Mouse (Mus musculus): ENCODE data around the gene Robo1. TPM values are rescaled to one million over a fixed set of nuclear protein-coding genes. Genes with fewer than 3 reads are reported as not detected.

Gene Robo1
- total and polyA plus RNA-seq, 3 experiments: 0.44 TPM; not detected in 2

- TF ChIP-seq TAL1 (conservative IDR thresholded peaks at IDR 0.05; ENCODE audit: low read depth, low read length) (no peak), GATA1 (IDR thresholded peaks at IDR 0.05; ENCODE audit: borderline replicate concordance, low read length) (no peak), GATA2 (IDR thresholded peaks at IDR 0.05; ENCODE audit: borderline replicate concordance, low read depth, low read length) (no peak), POLR2AphosphoS5 (IDR thresholded peaks at IDR 0.05; ENCODE audit: insufficient replicate concordance, low read depth, low read length) (no peak), CTCF (IDR thresholded peaks at IDR 0.05; ENCODE audit: low read depth, low read length) (no peak)
- peaks cover 14% of the 10 kb centered on the region for H3K9me3 ChIP-seq (replicated peaks)
- no peaks in the 10 kb centered on the region for H3K4me1 ChIP-seq (ENCODE audit: insufficient read depth, low read depth, low read length)
- no peaks in the 10 kb centered on the region for H3K27me3 ChIP-seq (ENCODE audit: insufficient read depth, low read length)
- ATAC-seq (ENCODE audit: extremely low read depth, insufficient number of reproducible peaks, low FRiP score, poor library complexity, severe bottlenecking) (no peak), DNase-seq (ENCODE audit: low spot score) (no peak)
- H3K4me3 ChIP-seq (ENCODE audit: low read depth, low read length): no peak overlapping the region
- no peaks in the 10 kb centered on the region for H3K36me3 ChIP-seq (replicated peaks)
These were observed 411.0 kb downstream of the Robo1 start for GRCm38 (mm10) chr16:72719063-72719462.

- Histone ChIP-seq H3K4me3 (ENCODE audit: low read depth, low read length) (no peak overlapping the region), H3K27me3 (ENCODE audit: insufficient read depth, low read length) (no peaks in the 10 kb centered on the region), H3K9me3 (replicated peaks) (peaks cover 14% of the 10 kb centered on the region), H3K36me3 (replicated peaks) (no peaks in the 10 kb centered on the region), H3K4me1 (ENCODE audit: insufficient read depth, low read depth, low read length) (no peaks in the 10 kb centered on the region)
- TF ChIP-seq CTCF (IDR thresholded peaks at IDR 0.05; ENCODE audit: low read depth, low read length) (no peak), TAL1 (conservative IDR thresholded peaks at IDR 0.05; ENCODE audit: low read depth, low read length) (no peak), GATA1 (IDR thresholded peaks at IDR 0.05; ENCODE audit: borderline replicate concordance, low read length) (no peak), POLR2AphosphoS5 (IDR thresholded peaks at IDR 0.05; ENCODE audit: insufficient replicate concordance, low read depth, low read length) (no peak), GATA2 (IDR thresholded peaks at IDR 0.05; ENCODE audit: borderline replicate concordance, low read depth, low read length) (no peak)
- no peak for ATAC-seq (ENCODE audit: extremely low read depth, insufficient number of reproducible peaks, low FRiP score, poor library complexity, severe bottlenecking)
- DNase-seq (ENCODE audit: low spot score): no peak
These were observed 412.9 kb downstream of the Robo1 start for GRCm38 (mm10) chr16:72720979-72721378.

- DNase-seq (ENCODE audit: low spot score): no peak
- Histone ChIP-seq H3K4me1 (ENCODE audit: insufficient read depth, low read depth, low read length) (no peaks in the 10 kb centered on the region), H3K36me3 (replicated peaks) (no peaks in the 10 kb centered on the region), H3K4me3 (ENCODE audit: low read depth, low read length) (no peak overlapping the region), H3K9me3 (replicated peaks) (peaks cover 14% of the 10 kb centered on the region), H3K27me3 (ENCODE audit: insufficient read depth, low read length) (no peaks in the 10 kb centered on the region)
- TF ChIP-seq POLR2AphosphoS5 (IDR thresholded peaks at IDR 0.05; ENCODE audit: insufficient replicate concordance, low read depth, low read length): no peak
- no peak for TF ChIP-seq GATA1 (IDR thresholded peaks at IDR 0.05; ENCODE audit: borderline replicate concordance, low read length)
- no peak for TF ChIP-seq GATA2 (IDR thresholded peaks at IDR 0.05; ENCODE audit: borderline replicate concordance, low read depth, low read length)
- TF ChIP-seq TAL1 (conservative IDR thresholded peaks at IDR 0.05; ENCODE audit: low read depth, low read length): no peak
- TF ChIP-seq CTCF (IDR thresholded peaks at IDR 0.05; ENCODE audit: low read depth, low read length): no peak
- no peak for ATAC-seq (ENCODE audit: extremely low read depth, insufficient number of reproducible peaks, low FRiP score, poor library complexity, severe bottlenecking)
These were observed 413.8 kb downstream of the Robo1 start for GRCm38 (mm10) chr16:72721713-72722481.

GRCm38 (mm10) chr16:72734234-72734633, 426.1 kb downstream of the Robo1 start:
- no peaks in the 10 kb centered on the region for H3K4me1 ChIP-seq (ENCODE audit: insufficient read depth, low read depth, low read length)
- DNase-seq (ENCODE audit: low spot score): no peak

GRCm38 (mm10) chr16:72735175-72735574, 427.1 kb downstream of the Robo1 start:
- ATAC-seq (ENCODE audit: extremely low read depth, insufficient number of reproducible peaks, low FRiP score, poor library complexity, severe bottlenecking) (no peak), DNase-seq (ENCODE audit: low spot score) (no peak)
- Histone ChIP-seq H3K36me3 (replicated peaks) (no peaks in the 10 kb centered on the region), H3K4me3 (ENCODE audit: low read depth, low read length) (no peak overlapping the region), H3K4me1 (ENCODE audit: insufficient read depth, low read depth, low read length) (no peaks in the 10 kb centered on the region), H3K27me3 (ENCODE audit: insufficient read depth, low read length) (no peaks in the 10 kb centered on the region), H3K9me3 (replicated peaks) (peaks cover 26% of the 10 kb centered on the region)
- TF ChIP-seq GATA2 (IDR thresholded peaks at IDR 0.05; ENCODE audit: borderline replicate concordance, low read depth, low read length): no peak
- TF ChIP-seq POLR2AphosphoS5 (IDR thresholded peaks at IDR 0.05; ENCODE audit: insufficient replicate concordance, low read depth, low read length): no peak
- no peak for TF ChIP-seq CTCF (IDR thresholded peaks at IDR 0.05; ENCODE audit: low read depth, low read length)
- no peak for TF ChIP-seq GATA1 (IDR thresholded peaks at IDR 0.05; ENCODE audit: borderline replicate concordance, low read length)
- no peak for TF ChIP-seq TAL1 (conservative IDR thresholded peaks at IDR 0.05; ENCODE audit: low read depth, low read length)

More at GRCm38 (mm10) chr16:72734234-72734633, 426.1 kb downstream of the Robo1 start:
- H3K27me3 ChIP-seq (ENCODE audit: insufficient read depth, low read length): no peaks in the 10 kb centered on the region
- TF ChIP-seq GATA1 (IDR thresholded peaks at IDR 0.05; ENCODE audit: borderline replicate concordance, low read length): no peak
- no peak for TF ChIP-seq POLR2AphosphoS5 (IDR thresholded peaks at IDR 0.05; ENCODE audit: insufficient replicate concordance, low read depth, low read length)
- TF ChIP-seq CTCF (IDR thresholded peaks at IDR 0.05; ENCODE audit: low read depth, low read length): no peak
- TF ChIP-seq GATA2 (IDR thresholded peaks at IDR 0.05; ENCODE audit: borderline replicate concordance, low read depth, low read length): no peak
- no peak for TF ChIP-seq TAL1 (conservative IDR thresholded peaks at IDR 0.05; ENCODE audit: low read depth, low read length)
- no peaks in the 10 kb centered on the region for H3K36me3 ChIP-seq (replicated peaks)
- H3K4me3 ChIP-seq (ENCODE audit: low read depth, low read length): no peak overlapping the region
- H3K9me3 ChIP-seq (replicated peaks): peaks cover 19% of the 10 kb centered on the region
- ATAC-seq (ENCODE audit: extremely low read depth, insufficient number of reproducible peaks, low FRiP score, poor library complexity, severe bottlenecking): no peak

- ATAC-seq (ENCODE audit: extremely low read depth, insufficient number of reproducible peaks, low FRiP score, poor library complexity, severe bottlenecking) (no peak), DNase-seq (ENCODE audit: low spot score) (no peak)
- H3K4me1 ChIP-seq (ENCODE audit: insufficient read depth, low read depth, low read length): no peaks in the 10 kb centered on the region
- H3K36me3 ChIP-seq (replicated peaks): no peaks in the 10 kb centered on the region
- no peaks in the 10 kb centered on the region for H3K27me3 ChIP-seq (ENCODE audit: insufficient read depth, low read length)
- H3K9me3 ChIP-seq (replicated peaks): peaks cover 28% of the 10 kb centered on the region
- H3K4me3 ChIP-seq (ENCODE audit: low read depth, low read length): no peak overlapping the region
- TF ChIP-seq POLR2AphosphoS5 (IDR thresholded peaks at IDR 0.05; ENCODE audit: insufficient replicate concordance, low read depth, low read length) (no peak), TAL1 (conservative IDR thresholded peaks at IDR 0.05; ENCODE audit: low read depth, low read length) (no peak), GATA1 (IDR thresholded peaks at IDR 0.05; ENCODE audit: borderline replicate concordance, low read length) (no peak), GATA2 (IDR thresholded peaks at IDR 0.05; ENCODE audit: borderline replicate concordance, low read depth, low read length) (no peak), CTCF (IDR thresholded peaks at IDR 0.05; ENCODE audit: low read depth, low read length) (no peak)
These were observed 427.5 kb downstream of the Robo1 start for GRCm38 (mm10) chr16:72735588-72735987.
